Mouse (Mus musculus) limb, embryonic 14.5 days (tissue): ENCODE data around the gene Pde8a. TPM values are rescaled to one million over a fixed set of nuclear protein-coding genes. Genes with fewer than 3 reads are reported as not detected.

Experiments
- ATAC-seq: fragments of 200-750 bp; cut with Nextera tagmentation; 2 replicates; pipeline ENCODE4 v1.8.0; 2017; ENCODE audit warnings: low read depth, moderate number of reproducible peaks, moderate TSS enrichment; ENCODE audit not compliant: low FRiP score
- DNase-seq: peaks from one replicate; pipeline ENCODE4 v3.0.0-alpha.2; 2015; ENCODE audit warnings: low spot score
- H3K27ac ChIP-seq: fragments of 300-500 bp; sonication (generic); replicated peaks from 2 replicates; pipeline ENCODE4 v1.5.1; 2014; ENCODE audit warnings: low read depth, mild to moderate bottlenecking, low read length, moderate library complexity, mixed read lengths
- H3K27me3 ChIP-seq: fragments of 300-500 bp; sonication (generic); 2 replicates; pipeline ENCODE4 v1.6.1; 2014; ENCODE audit warnings: low read length, mixed read lengths; ENCODE audit not compliant: control insufficient read depth, insufficient read depth
- H3K36me3 ChIP-seq: fragments of 300-500 bp; sonication (generic); 2 replicates; pipeline ENCODE4 v1.6.1; 2014; ENCODE audit warnings: mild to moderate bottlenecking, low read length, moderate library complexity, mixed read lengths; ENCODE audit not compliant: control insufficient read depth, insufficient read depth
- H3K4me1 ChIP-seq: fragments of 300-500 bp; sonication (generic); 2 replicates; pipeline ENCODE4 v1.6.1; 2014; ENCODE audit warnings: antibody characterized with exemption, low read length, mixed read lengths; ENCODE audit not compliant: control insufficient read depth, insufficient read depth
- H3K4me2 ChIP-seq: fragments of 300-500 bp; sonication (generic); replicated peaks from 2 replicates; pipeline ENCODE4 v1.6.1; 2014; ENCODE audit warnings: low read depth, mild to moderate bottlenecking, low read length, moderate library complexity; ENCODE audit not compliant: severe bottlenecking
- H3K4me3 ChIP-seq: fragments of 300-500 bp; sonication (generic); replicated peaks from 2 replicates; pipeline ENCODE4 v1.5.1; 2014; ENCODE audit warnings: low read length
- H3K9ac ChIP-seq: fragments of 300-500 bp; sonication (generic); 2 replicates; pipeline ENCODE4 v1.6.1; 2014; ENCODE audit warnings: mild to moderate bottlenecking, low read depth, low read length, moderate library complexity; ENCODE audit not compliant: severe bottlenecking
- H3K9me3 ChIP-seq: fragments of 300-500 bp; sonication (generic); 2 replicates; pipeline ENCODE4 v1.6.1; 2016; ENCODE audit warnings: low read length; ENCODE audit not compliant: control insufficient read depth
- POLR2A ChIP-seq: fragments of 200-500 bp; IDR thresholded peaks from 2 replicates; pipeline ENCODE4 v1.8.0; 2012; ENCODE audit warnings: inconsistent platforms, mild to moderate bottlenecking, moderate library complexity, borderline replicate concordance; ENCODE audit not compliant: insufficient read depth, insufficient read length; ENCODE audit errors: extremely low read depth
- WGBS: fragments of 180-500 bp; shearing (Covaris S2); extraction: QIAGEN DNeasy Blood & Tissue Kit; methylation state at CpG from one replicate; pipeline ENCODE4 v1.1.7; 2014; 5-methylcytosine and 5-hydroxymethylcytosine counted together
- polyA plus RNA-seq, 2 experiments: library from polyadenylated mRNA; depleted of rRNA in 1 of 2; stranded (reverse) in 1 of 2; unstranded in 1 of 2; fragments of >200 nt; fragmentation: Nextera tagmentation in 1 of 2; extraction: Ambion mirVana in 1 of 2; gene quantifications; 2 replicates each; pipeline versions ENCODE4 v1.2.1 to v1.2.3; 2012 to 2014

Pde8a gene
- polyA plus RNA-seq, 2 experiments: 5.5 to 8.1 TPM

GRCm38 (mm10) chr7:81174654-81175053 is 38.7 kb upstream of the Pde8a start:
- Histone ChIP-seq H3K36me3 (no peaks in the 10 kb centered on the region), H3K4me1 (no peaks in the 10 kb centered on the region), H3K9ac (no peak overlapping the region), H3K4me2 (no peak overlapping the region), H3K27ac (no peak overlapping the region), H3K4me3 (no peak overlapping the region), H3K27me3 (no peaks in the 10 kb centered on the region), H3K9me3 (no peaks in the 10 kb centered on the region)
- no peak for ATAC-seq
- no peak for TF ChIP-seq POLR2A
- 78% methylated on average over 5 of the region's 5 CpGs for WGBS
- no peak for DNase-seq

- Histone ChIP-seq H3K27me3 (no peaks in the 10 kb centered on the region), H3K4me3 (no peak overlapping the region), H3K4me1 (no peaks in the 10 kb centered on the region), H3K27ac (no peak overlapping the region), H3K9me3 (no peaks in the 10 kb centered on the region), H3K36me3 (no peaks in the 10 kb centered on the region), H3K9ac (no peak overlapping the region), H3K4me2 (no peak overlapping the region)
- no peak for DNase-seq
- 37% methylated on average over 5 of the region's 5 CpGs for WGBS
- TF ChIP-seq POLR2A: no peak
- ATAC-seq: no peak
Observed at GRCm38 (mm10) chr7:81176187-81176769, 37.1 kb upstream of the Pde8a start.

GRCm38 (mm10) chr7:81179494-81179893 is 33.9 kb upstream of the Pde8a start:
- Histone ChIP-seq H3K4me2 (no peak overlapping the region), H3K9ac (no peak overlapping the region), H3K9me3 (no peaks in the 10 kb centered on the region), H3K27me3 (no peaks in the 10 kb centered on the region), H3K27ac (no peak overlapping the region), H3K4me1 (no peaks in the 10 kb centered on the region), H3K36me3 (no peaks in the 10 kb centered on the region), H3K4me3 (no peak overlapping the region)
- TF ChIP-seq POLR2A: no peak
- DNase-seq (no peak), ATAC-seq (no peak)
- WGBS: 67% methylated on average over 5 of the region's 5 CpGs

- no peak overlapping the region for H3K4me2 ChIP-seq
- WGBS: 86% methylated on average over 10 of the region's 10 CpGs
- no peak overlapping the region for H3K27ac ChIP-seq
- H3K9ac ChIP-seq: no peak overlapping the region
- DNase-seq (no peak), ATAC-seq (no peak)
- H3K9me3 ChIP-seq: no peaks in the 10 kb centered on the region
- H3K4me1 ChIP-seq: no peaks in the 10 kb centered on the region
- no peak overlapping the region for H3K4me3 ChIP-seq
- H3K36me3 ChIP-seq: no peaks in the 10 kb centered on the region
- no peak for TF ChIP-seq POLR2A
- no peaks in the 10 kb centered on the region for H3K27me3 ChIP-seq
Observed at GRCm38 (mm10) chr7:81182492-81183175, 30.8 kb upstream of the Pde8a start.

GRCm38 (mm10) chr7:81183181-81183580 is 30.2 kb upstream of the Pde8a start:
- Histone ChIP-seq H3K9ac (no peak overlapping the region), H3K4me2 (no peak overlapping the region), H3K4me3 (no peak overlapping the region), H3K4me1 (no peaks in the 10 kb centered on the region), H3K9me3 (no peaks in the 10 kb centered on the region), H3K27me3 (no peaks in the 10 kb centered on the region), H3K36me3 (no peaks in the 10 kb centered on the region), H3K27ac (no peak overlapping the region)
- ATAC-seq (no peak), DNase-seq (no peak)
- TF ChIP-seq POLR2A: no peak
